Mouse (Mus musculus): Measurements from ENCODE around the gene Pole4.

Gene Pole4

GRCm38 (mm10) chr6:82613201-82613600, 92.0 kb downstream of the Pole4 start:
- no peak for DNase-seq (ENCODE audit: low spot score)

GRCm38 (mm10) chr6:82611049-82611448, 94.1 kb downstream of the Pole4 start:
- no peak for DNase-seq (ENCODE audit: low spot score)

- DNase-seq (ENCODE audit: low spot score) = no peak
Observed at GRCm38 (mm10) chr6:82609339-82609926, 95.7 kb downstream of the Pole4 start.

GRCm38 (mm10) chr6:82608756-82609155, 96.4 kb downstream of the Pole4 start:
- no peak for DNase-seq (ENCODE audit: low spot score)

GRCm38 (mm10) chr6:82604791-82605190, 100.4 kb downstream of the Pole4 start:
- DNase-seq (ENCODE audit: low spot score) = no peak

- peak; percentile 44 for DNase-seq (ENCODE audit: low spot score)
Observed at GRCm38 (mm10) chr6:82603665-82604064, 101.5 kb downstream of the Pole4 start.

GRCm38 (mm10) chr6:82603228-82603627, 101.9 kb downstream of the Pole4 start:
- no peak for DNase-seq (ENCODE audit: low spot score)

GRCm38 (mm10) chr6:82595461-82596090, 109.6 kb downstream of the Pole4 start:
- DNase-seq (ENCODE audit: low spot score) = no peak

GRCm38 (mm10) chr6:82589387-82589786, 115.8 kb downstream of the Pole4 start:
- DNase-seq (ENCODE audit: low spot score) = peak; percentile 59

GRCm38 (mm10) chr6:82585396-82585795, 119.8 kb downstream of the Pole4 start:
- DNase-seq (ENCODE audit: low spot score) = no peak

GRCm38 (mm10) chr6:82575445-82575844, 129.7 kb downstream of the Pole4 start:
- no peak for DNase-seq (ENCODE audit: low spot score)

Data from MN1 (cell line).